Mouse (Mus musculus) limb, embryonic 14.5 days (tissue): ENCODE data around the gene Fcrla. TPM values are rescaled to one million over a fixed set of nuclear protein-coding genes. Genes with fewer than 3 reads are reported as not detected.

Experiments
- ATAC-seq: fragments of 200-750 bp; cut with Nextera tagmentation; 2 replicates; pipeline ENCODE4 v1.8.0; 2017; ENCODE audit warnings: low read depth, moderate number of reproducible peaks, moderate TSS enrichment; ENCODE audit not compliant: low FRiP score
- DNase-seq: peaks from one replicate; pipeline ENCODE4 v3.0.0-alpha.2; 2015; ENCODE audit warnings: low spot score
- H3K27ac ChIP-seq: fragments of 300-500 bp; sonication (generic); replicated peaks from 2 replicates; pipeline ENCODE4 v1.5.1; 2014; ENCODE audit warnings: low read depth, mild to moderate bottlenecking, low read length, moderate library complexity, mixed read lengths
- H3K27me3 ChIP-seq: fragments of 300-500 bp; sonication (generic); 2 replicates; pipeline ENCODE4 v1.6.1; 2014; ENCODE audit warnings: low read length, mixed read lengths; ENCODE audit not compliant: control insufficient read depth, insufficient read depth
- H3K36me3 ChIP-seq: fragments of 300-500 bp; sonication (generic); 2 replicates; pipeline ENCODE4 v1.6.1; 2014; ENCODE audit warnings: mild to moderate bottlenecking, low read length, moderate library complexity, mixed read lengths; ENCODE audit not compliant: control insufficient read depth, insufficient read depth
- H3K4me1 ChIP-seq: fragments of 300-500 bp; sonication (generic); 2 replicates; pipeline ENCODE4 v1.6.1; 2014; ENCODE audit warnings: antibody characterized with exemption, low read length, mixed read lengths; ENCODE audit not compliant: control insufficient read depth, insufficient read depth
- H3K4me2 ChIP-seq: fragments of 300-500 bp; sonication (generic); replicated peaks from 2 replicates; pipeline ENCODE4 v1.6.1; 2014; ENCODE audit warnings: low read depth, mild to moderate bottlenecking, low read length, moderate library complexity; ENCODE audit not compliant: severe bottlenecking
- H3K4me3 ChIP-seq: fragments of 300-500 bp; sonication (generic); replicated peaks from 2 replicates; pipeline ENCODE4 v1.5.1; 2014; ENCODE audit warnings: low read length
- H3K9ac ChIP-seq: fragments of 300-500 bp; sonication (generic); 2 replicates; pipeline ENCODE4 v1.6.1; 2014; ENCODE audit warnings: mild to moderate bottlenecking, low read depth, low read length, moderate library complexity; ENCODE audit not compliant: severe bottlenecking
- H3K9me3 ChIP-seq: fragments of 300-500 bp; sonication (generic); 2 replicates; pipeline ENCODE4 v1.6.1; 2016; ENCODE audit warnings: low read length; ENCODE audit not compliant: control insufficient read depth
- POLR2A ChIP-seq: fragments of 200-500 bp; IDR thresholded peaks from 2 replicates; pipeline ENCODE4 v1.8.0; 2012; ENCODE audit warnings: inconsistent platforms, mild to moderate bottlenecking, moderate library complexity, borderline replicate concordance; ENCODE audit not compliant: insufficient read depth, insufficient read length; ENCODE audit errors: extremely low read depth
- WGBS: fragments of 180-500 bp; shearing (Covaris S2); extraction: QIAGEN DNeasy Blood & Tissue Kit; methylation state at CpG from one replicate; pipeline ENCODE4 v1.1.7; 2014; 5-methylcytosine and 5-hydroxymethylcytosine counted together
- polyA plus RNA-seq, 2 experiments: library from polyadenylated mRNA; depleted of rRNA in 1 of 2; stranded (reverse) in 1 of 2; unstranded in 1 of 2; fragments of >200 nt; fragmentation: Nextera tagmentation in 1 of 2; extraction: Ambion mirVana in 1 of 2; gene quantifications; 2 replicates each; pipeline versions ENCODE4 v1.2.1 to v1.2.3; 2012 to 2014

Gene Fcrla
- polyA plus RNA-seq, 2 experiments = 0.13 TPM; not detected in 1

DNA sequence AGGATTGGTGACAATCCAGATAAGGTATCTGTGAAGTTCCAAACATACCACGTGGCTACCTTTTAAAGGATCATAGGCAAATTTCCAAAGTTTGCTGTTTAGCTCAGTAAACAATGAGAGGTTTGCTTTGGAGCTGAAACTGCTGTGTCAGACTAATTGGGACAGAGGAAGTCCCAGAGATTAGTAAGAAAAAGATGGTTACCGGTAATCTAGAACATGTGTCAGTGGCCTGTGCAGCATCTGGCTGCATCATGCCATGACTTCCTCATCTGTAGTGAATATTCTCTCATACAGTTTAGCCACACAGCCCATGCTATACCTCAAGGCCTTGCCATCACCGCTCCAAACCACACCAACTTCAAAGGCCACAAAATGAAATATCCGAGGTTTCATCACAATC, 45.6 kb upstream of the Fcrla start:
- DNase-seq (no peak), ATAC-seq (no peak)
- H3K4me2 ChIP-seq = no peak overlapping the region
- no peak for TF ChIP-seq POLR2A
- H3K27ac ChIP-seq = no peak overlapping the region
- no peaks in the 10 kb centered on the region for H3K36me3 ChIP-seq
- no peak overlapping the region for H3K9ac ChIP-seq
- no peak overlapping the region for H3K4me3 ChIP-seq
- H3K9me3 ChIP-seq = no peaks in the 10 kb centered on the region
- no peaks in the 10 kb centered on the region for H3K4me1 ChIP-seq
- no peaks in the 10 kb centered on the region for H3K27me3 ChIP-seq
- WGBS = 69% methylated on average over 4 of the region's 4 CpGs

DNA sequence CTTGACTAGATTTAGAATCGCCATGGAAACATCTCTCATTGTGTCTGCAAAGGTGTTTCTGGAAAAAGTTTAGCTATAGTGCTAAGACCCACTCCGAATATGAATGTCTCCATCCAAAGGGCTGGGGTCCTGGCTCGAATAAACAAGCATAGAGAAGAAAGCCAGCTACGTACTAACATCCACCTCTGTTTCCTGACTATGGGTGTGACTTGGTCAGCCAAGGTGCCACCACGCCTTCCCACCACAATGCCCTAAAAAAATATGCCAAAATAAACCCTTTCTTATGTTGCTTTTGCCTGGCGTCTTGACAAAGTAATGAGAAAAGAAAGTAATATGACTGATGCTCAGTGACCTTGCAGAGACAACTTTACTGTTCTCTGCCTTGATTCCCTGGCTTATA, 45.1 kb upstream of the Fcrla start:
- Histone ChIP-seq H3K4me1 (no peaks in the 10 kb centered on the region), H3K36me3 (no peaks in the 10 kb centered on the region), H3K9ac (no peak overlapping the region), H3K27me3 (no peaks in the 10 kb centered on the region), H3K4me3 (no peak overlapping the region), H3K9me3 (no peaks in the 10 kb centered on the region), H3K27ac (no peak overlapping the region), H3K4me2 (no peak overlapping the region)
- DNase-seq (no peak), ATAC-seq (no peak)
- no peak for TF ChIP-seq POLR2A
- 84% methylated on average over 6 of the region's 6 CpGs for WGBS

DNA sequence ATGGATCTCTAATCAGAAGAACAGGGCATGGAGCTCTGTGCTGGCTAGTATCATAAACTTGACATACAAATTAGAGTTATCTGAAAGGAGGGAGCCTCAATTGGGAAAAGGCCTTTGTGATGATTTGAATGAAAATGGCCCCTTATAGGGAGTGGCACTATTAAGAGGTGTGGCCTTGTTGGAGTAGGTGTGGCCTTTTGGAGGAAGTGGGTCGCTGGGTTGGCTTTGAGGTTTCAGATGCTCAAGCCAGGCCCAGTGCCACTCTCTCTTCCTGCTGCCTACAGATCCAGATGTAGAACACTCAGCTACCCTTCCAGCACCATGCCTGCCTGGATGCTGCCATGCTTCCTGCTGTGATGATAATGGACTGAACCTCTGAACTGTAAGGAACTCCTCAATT, 41.2 kb upstream of the Fcrla start:
- Histone ChIP-seq H3K4me1 (no peaks in the 10 kb centered on the region), H3K36me3 (no peaks in the 10 kb centered on the region), H3K4me3 (no peak overlapping the region), H3K9me3 (no peaks in the 10 kb centered on the region), H3K27me3 (no peaks in the 10 kb centered on the region), H3K27ac (no peak overlapping the region), H3K9ac (no peak overlapping the region), H3K4me2 (no peak overlapping the region)
- no peak for ATAC-seq
- WGBS = 76% methylated on average over 1 of the region's 1 CpGs
- no peak for DNase-seq
- no peak for TF ChIP-seq POLR2A

DNA sequence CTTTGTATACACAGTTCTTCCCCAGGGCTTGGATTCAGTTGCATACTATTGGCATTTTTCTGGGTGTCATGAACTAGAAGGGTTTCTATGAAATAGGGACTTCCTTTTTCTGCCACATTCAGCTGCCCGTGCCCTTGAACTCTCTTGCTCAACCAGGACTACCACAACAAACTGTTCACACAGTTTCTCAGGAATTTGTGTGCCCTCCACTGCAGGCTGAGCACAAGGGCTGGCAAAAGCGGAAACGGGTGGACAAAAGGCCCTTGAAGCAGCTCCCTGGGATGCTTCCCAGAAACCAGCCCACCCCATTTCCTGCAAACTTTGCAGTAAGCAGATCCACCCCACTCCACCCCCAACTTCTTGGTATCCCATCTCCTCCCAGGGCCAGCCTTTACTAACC, 40.2 kb upstream of the Fcrla start:
- ATAC-seq = no peak
- Histone ChIP-seq H3K4me3 (no peak overlapping the region), H3K27me3 (no peaks in the 10 kb centered on the region), H3K27ac (no peak overlapping the region), H3K4me2 (no peak overlapping the region), H3K4me1 (peaks cover 4% of the 10 kb centered on the region; the same call in 1 of the 2 replicates), H3K36me3 (no peaks in the 10 kb centered on the region), H3K9me3 (no peaks in the 10 kb centered on the region), H3K9ac (no peak overlapping the region)
- TF ChIP-seq POLR2A = no peak
- 84% methylated on average over 3 of the region's 3 CpGs for WGBS
- no peak for DNase-seq

DNA sequence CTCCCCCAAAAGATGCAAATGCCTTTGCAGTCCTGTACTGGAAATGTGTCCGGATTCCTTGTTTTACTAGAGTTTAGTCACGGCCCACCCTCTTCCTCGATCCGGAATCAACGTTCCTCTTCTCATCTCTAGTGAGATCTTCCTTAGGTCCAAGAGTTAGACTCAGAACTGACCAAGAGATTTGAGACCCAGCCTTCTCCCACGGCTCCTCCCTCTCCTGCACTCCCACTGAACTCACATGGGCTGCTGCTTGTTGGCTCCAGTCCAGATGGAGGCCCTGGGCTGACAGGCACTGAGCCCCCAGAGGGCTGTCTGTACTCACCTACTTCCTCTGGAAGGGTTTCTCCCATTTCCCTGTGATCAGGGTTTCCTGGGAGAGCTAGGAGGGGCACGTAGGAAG, 35.7 kb upstream of the Fcrla start:
- no peaks in the 10 kb centered on the region for H3K9me3 ChIP-seq
- peaks cover 4% of the 10 kb centered on the region; the same call in 1 of the 2 replicates for H3K4me1 ChIP-seq
- no peaks in the 10 kb centered on the region for H3K36me3 ChIP-seq
- no peaks in the 10 kb centered on the region for H3K27me3 ChIP-seq
- H3K4me2 ChIP-seq = no peak overlapping the region
- ATAC-seq = no peak
- DNase-seq = no peak
- WGBS = 72% methylated on average over 7 of the region's 7 CpGs
- H3K27ac ChIP-seq = no peak overlapping the region
- H3K4me3 ChIP-seq = no peak overlapping the region
- no peak for TF ChIP-seq POLR2A
- no peak overlapping the region for H3K9ac ChIP-seq

DNA sequence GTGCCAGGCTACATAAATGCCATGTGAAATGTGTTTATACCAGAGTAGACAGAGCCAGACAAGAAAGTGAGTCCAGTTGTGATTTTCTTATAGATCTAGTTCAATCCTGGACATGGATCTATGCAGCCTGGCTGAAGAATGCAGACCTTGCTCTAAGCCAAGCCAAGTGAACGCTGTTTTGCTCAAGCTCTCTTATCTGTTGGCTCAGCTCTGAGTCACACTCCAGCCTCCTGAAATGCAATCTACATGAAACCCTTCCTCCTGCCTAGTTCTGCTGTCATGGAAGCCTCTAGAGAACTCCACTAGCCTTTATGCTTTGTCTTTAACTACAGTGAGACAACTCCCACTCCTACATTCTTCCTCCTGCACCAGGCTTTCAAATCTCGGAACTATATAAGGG, 34.9 kb upstream of the Fcrla start:
- Histone ChIP-seq H3K4me1 (peaks cover 4% of the 10 kb centered on the region; the same call in 1 of the 2 replicates), H3K36me3 (no peaks in the 10 kb centered on the region), H3K27me3 (no peaks in the 10 kb centered on the region), H3K9me3 (no peaks in the 10 kb centered on the region), H3K4me3 (no peak overlapping the region), H3K27ac (no peak overlapping the region), H3K9ac (no peak overlapping the region), H3K4me2 (no peak overlapping the region)
- no peak for DNase-seq
- no peak for TF ChIP-seq POLR2A
- ATAC-seq = no peak
- WGBS = 76% methylated on average over 2 of the region's 2 CpGs
